Mouse (Mus musculus): Measurements from ENCODE around the gene Stx7.
A peak's percentile ranks its signal among the peaks of the same experiment; 100 is the strongest.

Stx7 gene

DNA sequence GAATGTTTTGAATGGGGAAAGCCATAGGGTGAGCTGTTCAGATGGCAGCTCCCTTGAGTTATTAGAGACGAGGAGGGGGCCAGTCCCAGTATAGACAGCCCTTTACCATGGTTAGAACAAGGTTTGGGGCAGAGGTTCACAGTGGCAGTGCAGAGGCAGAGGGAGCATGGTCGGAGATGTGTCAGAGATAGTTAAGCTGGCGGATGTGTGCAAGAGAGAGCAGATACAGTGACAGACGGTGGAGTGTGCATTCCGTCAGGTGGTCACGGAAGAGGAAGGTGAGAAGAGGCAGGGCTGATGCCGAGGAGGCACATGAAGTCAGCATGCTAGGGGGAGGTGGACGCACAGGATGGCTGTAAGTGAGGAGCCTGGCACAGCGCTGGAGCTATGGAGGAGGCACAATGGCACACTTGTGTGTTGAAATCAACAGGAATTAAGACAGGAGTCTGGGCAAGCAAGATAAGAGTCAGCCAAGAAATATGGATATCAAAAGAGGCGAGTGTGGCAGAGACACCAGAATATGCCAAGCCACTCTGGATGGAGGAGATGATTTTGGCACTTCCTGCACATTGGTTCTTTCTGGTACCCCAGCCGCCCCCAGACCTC lies 19.0 kb downstream of the Stx7 start:
- DNase-seq (ENCODE audit: low spot score): no peak

GRCm38 (mm10) chr10:24168854-24169253 lies 19.8 kb downstream of the Stx7 start:
- no peak for DNase-seq (ENCODE audit: low spot score)

DNA sequence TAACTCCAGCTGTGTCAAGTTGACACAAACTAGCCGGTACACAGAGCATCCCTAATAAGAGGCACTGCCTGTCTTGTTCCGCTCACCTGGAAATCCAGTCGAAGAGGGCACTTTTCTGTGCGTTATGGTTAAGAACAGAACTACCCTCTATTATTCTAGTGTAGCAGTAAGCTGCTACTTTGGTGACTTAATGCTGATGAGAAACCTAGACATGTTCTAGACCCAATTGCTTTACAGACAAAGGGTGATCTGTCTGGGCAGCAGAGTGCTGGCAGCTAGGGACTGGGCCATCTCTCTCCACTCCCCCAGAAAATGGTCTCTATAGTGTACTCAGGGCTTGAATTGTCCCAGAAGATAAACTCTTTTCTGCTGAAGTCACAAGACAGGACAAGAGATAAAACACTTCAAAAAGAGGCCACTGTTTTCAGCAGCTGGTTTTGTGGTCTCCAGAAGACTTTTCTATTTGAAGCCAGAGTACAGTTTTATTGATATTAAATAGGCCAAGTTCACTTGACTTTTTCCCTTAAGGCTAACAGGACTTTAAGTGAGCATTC lies 22.9 kb downstream of the Stx7 start:
- DNase-seq (ENCODE audit: low spot score): no peak

GRCm38 (mm10) chr10:24173210-24174001 lies 24.3 kb downstream of the Stx7 start:
- peak; percentile 34 for DNase-seq (ENCODE audit: low spot score)

- no peak for DNase-seq (ENCODE audit: low spot score)
Measured at GRCm38 (mm10) chr10:24190392-24190791, 41.3 kb downstream of the Stx7 start.

DNA sequence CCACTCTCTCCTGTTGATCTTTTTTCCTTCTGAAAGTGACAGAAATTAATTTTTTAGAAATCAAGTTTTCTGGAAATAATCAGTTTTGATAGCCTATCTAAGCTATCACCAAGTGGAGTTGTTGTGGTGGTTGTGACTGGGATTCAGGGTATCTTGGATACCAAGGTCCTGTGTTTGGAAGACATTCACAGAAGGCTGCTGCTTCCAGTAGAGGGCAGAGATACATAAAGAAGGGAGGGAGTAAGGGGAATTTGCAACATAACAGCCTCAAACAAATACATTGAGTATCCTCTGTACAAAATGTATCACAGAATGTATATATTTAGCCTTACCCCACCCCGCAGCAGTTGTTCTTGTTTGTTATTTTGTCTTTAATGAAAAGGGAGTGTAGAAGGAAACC lies 42.9 kb downstream of the Stx7 start:
- DNase-seq (ENCODE audit: low spot score): no peak

- no peak for DNase-seq (ENCODE audit: low spot score)
Measured at GRCm38 (mm10) chr10:24199303-24199702, 50.2 kb downstream of the Stx7 start.

- DNase-seq (ENCODE audit: low spot score): no peak
Measured at GRCm38 (mm10) chr10:24200099-24200498, 51.0 kb downstream of the Stx7 start.

GRCm38 (mm10) chr10:24210075-24210474 lies 61.0 kb downstream of the Stx7 start:
- no peak for DNase-seq (ENCODE audit: low spot score)

GRCm38 (mm10) chr10:24213297-24213696 lies 64.2 kb downstream of the Stx7 start:
- no peak for DNase-seq (ENCODE audit: low spot score)

- DNase-seq (ENCODE audit: low spot score): no peak
Measured at GRCm38 (mm10) chr10:24217558-24218268, 68.6 kb downstream of the Stx7 start.

- no peak for DNase-seq (ENCODE audit: low spot score)
Measured at GRCm38 (mm10) chr10:24220931-24221330, 71.8 kb downstream of the Stx7 start.

DNA sequence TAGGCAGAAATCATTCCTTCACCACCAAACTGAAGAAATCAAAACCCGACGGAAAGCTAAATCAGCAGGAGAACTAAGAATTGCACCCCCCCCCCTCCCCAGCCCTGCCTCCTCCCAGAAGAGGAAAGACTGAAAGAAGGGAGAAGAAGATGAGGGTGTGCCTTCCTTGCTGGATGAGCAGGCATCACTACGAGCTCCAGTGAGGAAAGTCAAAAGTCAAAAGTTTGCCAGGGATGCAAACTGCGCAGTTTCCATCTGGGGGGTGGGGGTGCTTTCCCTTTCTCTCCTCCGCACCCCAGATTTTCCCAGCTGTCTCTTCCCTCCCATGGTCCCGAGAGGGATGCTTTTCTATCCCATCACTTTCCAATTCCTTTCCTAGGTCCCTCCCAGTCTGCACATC lies 73.8 kb downstream of the Stx7 start:
- no peak for DNase-seq (ENCODE audit: low spot score)

GRCm38 (mm10) chr10:24223449-24224143 lies 74.5 kb downstream of the Stx7 start, which contains the start of gene Moxd1:
Gene Moxd1 (plus strand): TSS chr10:24223517.
- no peak for DNase-seq (ENCODE audit: low spot score)

- DNase-seq (ENCODE audit: low spot score): no peak
Measured at GRCm38 (mm10) chr10:24224591-24224990, 75.5 kb downstream of the Stx7 start.

DNA sequence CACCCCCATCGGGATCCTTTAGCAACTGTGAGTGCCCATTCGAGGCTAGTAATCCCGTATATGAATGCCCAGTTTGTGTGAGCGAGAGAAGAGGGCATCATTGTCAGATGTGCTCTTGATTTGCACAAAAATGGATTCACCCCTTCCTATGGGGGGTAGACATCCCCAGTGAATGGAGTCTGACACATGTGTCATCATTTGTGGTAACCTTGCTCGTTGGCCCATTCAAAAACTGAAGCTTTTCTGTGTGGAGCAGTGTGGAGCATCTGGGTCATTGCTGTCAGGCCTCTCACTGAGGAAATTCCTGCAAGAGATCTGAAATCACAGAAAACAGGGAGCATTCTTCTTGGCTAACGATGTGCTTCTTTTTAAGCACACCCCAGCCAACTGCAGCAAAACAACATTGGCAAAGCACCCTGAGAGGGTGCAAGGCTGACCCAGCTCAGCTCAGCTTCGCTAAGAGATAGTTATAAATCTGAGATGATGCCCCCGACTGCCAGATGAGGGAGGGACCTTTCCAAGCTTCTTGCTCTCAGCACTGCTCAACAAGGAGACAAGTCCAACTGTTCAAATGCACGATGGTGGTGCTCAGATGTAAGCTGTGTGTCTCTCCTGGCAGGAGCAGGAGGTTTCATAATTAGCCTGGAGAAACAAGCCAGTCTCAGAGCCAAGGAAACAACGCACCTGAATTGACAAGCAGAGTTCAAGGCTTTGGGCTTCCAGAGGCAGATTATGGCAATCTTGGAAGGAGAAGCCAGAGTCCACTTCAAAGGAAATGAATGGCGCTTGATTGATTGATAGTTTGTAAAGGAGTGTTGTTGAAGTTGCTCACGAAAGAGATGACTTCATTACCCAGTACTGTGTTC lies 79.4 kb downstream of the Stx7 start:
- no peak for DNase-seq (ENCODE audit: low spot score)

DNA sequence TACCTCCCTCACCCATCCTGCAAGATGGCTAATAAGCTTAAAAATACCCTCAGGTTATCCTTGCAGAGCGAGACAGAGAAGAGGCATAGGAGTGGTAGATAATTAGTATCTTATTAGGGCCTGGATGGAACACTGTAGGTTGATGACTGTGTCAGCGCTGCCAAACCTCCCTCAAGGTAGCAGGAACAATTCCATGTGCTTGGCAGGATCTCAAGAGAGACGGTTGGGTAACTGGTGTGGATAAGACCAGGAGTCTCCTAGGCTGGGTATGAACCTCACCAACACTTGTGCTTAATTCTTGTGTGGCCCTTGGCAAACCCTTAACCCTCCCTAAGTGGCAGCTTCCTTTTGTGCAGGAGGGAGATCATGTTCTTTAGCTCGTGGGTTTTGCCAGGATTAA lies 83.2 kb downstream of the Stx7 start:
- DNase-seq (ENCODE audit: low spot score): no peak

- DNase-seq (ENCODE audit: low spot score): no peak
Measured at GRCm38 (mm10) chr10:24235426-24236283, 86.6 kb downstream of the Stx7 start.
